Mouse (Mus musculus): ENCODE measurements around the gene Coq5.

- TF ChIP-seq EP300 (IDR thresholded peaks at IDR 0.05; ENCODE audit: low read length), result no peak
- TF ChIP-seq CTCF (conservative IDR thresholded peaks at IDR 0.05 in 1 of 2, IDR thresholded peaks at IDR 0.05 in 1 of 2; ENCODE audit: low read depth in 2 of 2, low read length in 2 of 2), result no peak
- no peak for TF ChIP-seq RAD21 (IDR thresholded peaks at IDR 0.05; ENCODE audit: low read depth, low read length)
- no peak for TF ChIP-seq POLR2A (IDR thresholded peaks at IDR 0.05; ENCODE audit: low read depth, low read length)
Observed at GRCm38 (mm10) chr5:115230830-115231551, 48.5 kb upstream of the Coq5 start.

Data from CH12.LX (cell line).